Mouse (Mus musculus) G1E (cell line): ENCODE results near the gene Grifin. TPM values are rescaled to one million over a fixed set of nuclear protein-coding genes. Genes with fewer than 3 reads are reported as not detected.

Source experiments
- ATAC-seq: 2 replicates; pipeline ENCODE4 v1.8.0; 2016; ENCODE audit warnings: mild to moderate bottlenecking; ENCODE audit not compliant: insufficient number of reproducible peaks, poor library complexity, low FRiP score, severe bottlenecking; ENCODE audit errors: extremely low read depth
- DNase-seq: peaks from one replicate; pipeline ENCODE4 v3.0.0; 2012; ENCODE audit warnings: low spot score
- H3K27me3 ChIP-seq: 2 replicates; pipeline ENCODE4 v1.6.1; 2012; ENCODE audit warnings: mild to moderate bottlenecking, low read length, inconsistent platforms; ENCODE audit not compliant: insufficient read depth
- H3K36me3 ChIP-seq: replicated peaks from 2 replicates; pipeline ENCODE3; 2012; ENCODE audit warnings: mild to moderate bottlenecking, inconsistent platforms
- H3K4me1 ChIP-seq: 2 replicates; pipeline ENCODE4 v1.6.1; 2012; ENCODE audit warnings: low read depth, low read length, inconsistent platforms, mixed read lengths; ENCODE audit not compliant: insufficient read depth
- H3K4me3 ChIP-seq: 2 replicates; pipeline ENCODE4 v1.5.1; 2012; ENCODE audit warnings: low read depth, mild to moderate bottlenecking, inconsistent platforms, low read length, moderate library complexity, mixed read lengths
- H3K9me3 ChIP-seq: replicated peaks from 2 replicates; pipeline ENCODE4 v1.6.1; 2012; ENCODE audit warnings: inconsistent platforms
- CTCF ChIP-seq: IDR thresholded peaks from 2 replicates; pipeline ENCODE4 v1.5.1; 2012; ENCODE audit warnings: low read depth, low read length, inconsistent platforms, mixed read lengths
- GATA1 ChIP-seq: IDR thresholded peaks from 2 replicates; pipeline ENCODE4 v1.6.1; 2012; ENCODE audit warnings: borderline replicate concordance, low read length, inconsistent platforms, mixed read lengths
- GATA2 ChIP-seq: IDR thresholded peaks from 2 replicates; pipeline ENCODE4 v1.6.1; 2012; ENCODE audit warnings: low read depth, low read length, inconsistent platforms, borderline replicate concordance
- POLR2AphosphoS5 ChIP-seq: IDR thresholded peaks from 2 replicates; pipeline ENCODE4 v1.6.1; 2012; ENCODE audit warnings: low read depth, low read length, inconsistent platforms; ENCODE audit not compliant: insufficient replicate concordance
- TAL1 ChIP-seq: conservative IDR thresholded peaks from 2 replicates; pipeline ENCODE4 v1.6.1; 2012; ENCODE audit warnings: low read depth, low read length, inconsistent platforms, mixed read lengths
- polyA plus RNA-seq: library from polyadenylated mRNA; stranded (reverse); fragments of >175 nt; gene quantifications from 2 replicates; pipeline ENCODE4 v1.2.3, GENCODE M21; 2012
- total RNA-seq, 2 experiments: library from RNA; stranded (forward) in 1 of 2; stranded (reverse) in 1 of 2; fragments of 200-1000 nt in 1 of 2; fragments of >200 nt in 1 of 2; fragmentation: Nextera tagmentation in 1 of 2; gene quantifications; 2 replicates each; pipeline ENCODE4 v1.2.3; 2014 to 2017

Grifin gene
- total and polyA plus RNA-seq, 3 experiments, result not detected

DNA sequence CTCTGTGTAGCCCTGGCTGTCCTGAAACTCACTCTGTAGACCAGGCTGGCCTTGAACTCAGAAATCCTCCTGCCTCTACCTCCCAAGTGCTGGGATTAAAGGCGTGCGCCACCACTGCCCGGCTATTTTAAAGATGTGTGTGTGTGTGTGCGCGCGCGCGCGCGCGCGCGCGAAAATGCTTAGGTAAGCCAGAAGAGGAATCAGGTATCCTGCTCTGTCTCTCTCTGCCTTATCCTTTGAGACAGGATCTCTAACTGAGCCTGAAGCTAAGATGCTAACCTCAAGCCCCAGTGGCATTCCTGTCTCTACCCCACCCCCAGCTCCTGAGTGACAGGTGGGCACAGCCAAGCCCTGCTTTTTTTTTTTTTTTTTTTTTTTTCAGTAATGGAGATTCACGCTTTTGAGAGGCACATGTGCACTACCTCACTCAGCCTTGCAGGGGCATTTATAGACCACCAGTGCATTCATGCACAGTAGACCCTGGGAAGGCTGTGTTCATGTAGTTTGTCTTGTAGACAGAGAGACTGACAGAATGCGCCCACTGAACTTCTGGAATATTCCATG lies 4.2 kb upstream of the Grifin start:
- Histone ChIP-seq H3K27me3 (peaks cover 43% of the 10 kb centered on the region), H3K9me3 (no peaks in the 10 kb centered on the region), H3K4me3 (no peak overlapping the region), H3K4me1 (peaks cover 6% of the 10 kb centered on the region; the same call in 1 of the 2 replicates), H3K36me3 (no peaks in the 10 kb centered on the region)
- ATAC-seq (no peak), DNase-seq (no peak)
- TF ChIP-seq GATA1 (no peak), POLR2AphosphoS5 (no peak), GATA2 (no peak), CTCF (no peak), TAL1 (no peak)

DNA sequence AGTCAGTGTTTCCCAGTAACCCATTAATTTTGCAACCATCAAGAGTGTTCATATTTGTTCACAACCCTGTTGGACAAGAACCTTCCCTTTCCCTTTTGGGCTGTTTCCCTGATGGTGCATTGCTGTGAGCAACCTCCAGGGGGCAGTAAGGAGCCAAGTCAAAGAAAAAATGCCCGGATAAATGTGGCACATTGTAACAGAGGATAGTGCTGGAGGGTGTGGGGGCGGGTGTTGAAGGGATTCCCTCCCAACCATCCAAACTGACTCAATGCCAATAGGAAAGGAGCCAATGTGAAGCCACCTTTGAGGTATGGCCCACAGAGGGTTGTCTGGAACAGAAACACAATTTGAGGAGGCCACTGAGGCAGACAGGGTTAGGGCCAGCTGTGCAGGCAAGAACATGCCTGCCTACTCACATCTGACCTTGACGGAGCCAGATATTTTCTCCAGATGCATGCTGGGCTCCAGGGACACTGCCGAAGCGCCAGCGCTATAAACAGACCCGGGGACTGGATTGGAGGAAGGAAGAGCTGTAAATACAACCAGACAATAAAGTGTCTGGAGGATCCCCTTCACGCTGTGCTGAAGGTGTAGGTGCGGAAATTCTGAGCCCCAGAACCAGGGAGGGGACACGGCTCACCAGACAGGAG lies 3.6 kb upstream of the Grifin start:
- H3K4me1 ChIP-seq, result peaks cover 6% of the 10 kb centered on the region; the same call in 1 of the 2 replicates

DNA sequence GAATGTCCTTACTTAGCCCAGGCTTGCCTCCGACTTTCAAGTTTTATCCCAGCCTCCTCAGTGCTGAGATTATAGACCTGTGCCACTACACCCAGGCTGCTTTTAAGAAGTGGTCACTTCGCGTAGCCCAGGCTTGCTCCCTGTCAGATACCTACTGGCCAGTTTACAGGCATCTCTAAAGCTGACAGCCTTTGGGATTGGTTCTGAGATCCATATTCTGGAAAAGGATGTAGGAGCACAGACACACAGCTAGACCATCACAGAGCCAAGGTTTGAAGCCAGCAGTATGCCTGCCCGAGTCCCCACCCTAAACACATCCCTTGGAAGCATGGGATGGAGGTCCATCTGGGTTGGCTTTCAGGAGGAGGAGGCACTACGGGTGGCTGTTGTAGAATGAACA lies 2.9 kb upstream of the Grifin start:
- no peak for ATAC-seq

More for the DNA sequence above, 3.6 kb upstream of the Grifin start:
- TF ChIP-seq POLR2AphosphoS5, result no peak
- TF ChIP-seq GATA2, result no peak
- TF ChIP-seq CTCF, result peak; percentile 88
- no peak for TF ChIP-seq GATA1
- TF ChIP-seq TAL1, result no peak
- Histone ChIP-seq H3K4me3 (no peak overlapping the region), H3K9me3 (no peaks in the 10 kb centered on the region), H3K36me3 (no peaks in the 10 kb centered on the region), H3K27me3 (peaks cover 44% of the 10 kb centered on the region)
- ATAC-seq, result no peak
- DNase-seq, result no peak

DNA sequence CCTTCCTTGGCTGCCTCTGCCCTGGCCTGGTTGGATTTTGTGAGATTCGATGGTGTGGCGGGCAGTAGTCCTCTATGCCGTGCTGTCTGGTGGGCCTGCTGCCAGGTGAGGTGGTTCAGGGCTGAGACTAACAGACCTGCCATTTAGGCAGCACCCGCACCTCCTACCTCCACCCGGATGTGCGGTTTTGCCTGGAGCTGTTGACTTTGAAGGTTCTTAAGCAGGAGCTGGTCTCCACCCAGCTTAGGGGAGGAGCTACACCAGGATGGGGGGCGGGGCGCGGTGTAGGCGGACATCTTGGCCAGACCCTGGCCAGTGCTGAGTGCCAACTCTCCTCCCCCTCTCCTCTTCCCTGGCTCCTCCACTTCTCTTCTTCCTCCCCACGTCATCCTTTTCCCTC lies 2.5 kb upstream of the Grifin start:
- no peak for DNase-seq
- H3K36me3 ChIP-seq, result no peaks in the 10 kb centered on the region
- no peak overlapping the region for H3K4me3 ChIP-seq
- TF ChIP-seq CTCF (no peak), GATA2 (no peak), POLR2AphosphoS5 (no peak), TAL1 (no peak), GATA1 (no peak)
- peaks cover 40% of the 10 kb centered on the region for H3K27me3 ChIP-seq
- H3K4me1 ChIP-seq, result peaks cover 6% of the 10 kb centered on the region; the same call in 1 of the 2 replicates
- H3K9me3 ChIP-seq, result no peaks in the 10 kb centered on the region
- ATAC-seq, result no peak

More for the DNA sequence above, 2.9 kb upstream of the Grifin start:
- no peak overlapping the region for H3K4me3 ChIP-seq
- no peaks in the 10 kb centered on the region for H3K9me3 ChIP-seq
- peaks cover 44% of the 10 kb centered on the region for H3K27me3 ChIP-seq
- peaks cover 6% of the 10 kb centered on the region; the same call in 1 of the 2 replicates for H3K4me1 ChIP-seq
- no peaks in the 10 kb centered on the region for H3K36me3 ChIP-seq
- TF ChIP-seq GATA1, result no peak
- TF ChIP-seq TAL1, result no peak
- DNase-seq, result no peak

DNA sequence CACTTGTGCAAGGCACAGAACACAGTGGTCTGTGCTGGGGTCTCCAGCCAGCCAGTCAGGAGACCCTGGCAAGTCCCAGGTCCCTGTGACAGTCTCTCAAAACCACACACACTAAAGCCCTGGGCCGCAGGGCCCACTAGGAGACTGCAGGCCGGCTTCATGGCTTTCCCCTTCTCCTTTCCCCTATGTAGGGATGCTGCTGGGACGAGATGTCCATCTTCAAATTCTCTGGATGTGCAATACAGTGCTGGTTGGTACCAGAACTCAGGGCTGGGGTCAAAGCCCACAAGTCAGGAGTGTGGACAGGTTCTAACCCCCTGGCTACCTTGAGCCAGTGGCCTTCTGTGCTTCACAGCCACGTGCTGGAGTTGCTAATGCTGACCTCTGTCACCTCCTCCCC lies 1.4 kb upstream of the Grifin start:
- DNase-seq (no peak), ATAC-seq (no peak)
- no peak for TF ChIP-seq TAL1
- no peak for TF ChIP-seq GATA2
- no peak for TF ChIP-seq CTCF
- TF ChIP-seq POLR2AphosphoS5, result no peak
- no peak for TF ChIP-seq GATA1
- H3K4me3 ChIP-seq, result no peak overlapping the region
- no peaks in the 10 kb centered on the region for H3K9me3 ChIP-seq
- peaks cover 33% of the 10 kb centered on the region for H3K27me3 ChIP-seq
- H3K4me1 ChIP-seq, result peaks cover 6% of the 10 kb centered on the region; the same call in 1 of the 2 replicates
- H3K36me3 ChIP-seq, result no peaks in the 10 kb centered on the region

DNA sequence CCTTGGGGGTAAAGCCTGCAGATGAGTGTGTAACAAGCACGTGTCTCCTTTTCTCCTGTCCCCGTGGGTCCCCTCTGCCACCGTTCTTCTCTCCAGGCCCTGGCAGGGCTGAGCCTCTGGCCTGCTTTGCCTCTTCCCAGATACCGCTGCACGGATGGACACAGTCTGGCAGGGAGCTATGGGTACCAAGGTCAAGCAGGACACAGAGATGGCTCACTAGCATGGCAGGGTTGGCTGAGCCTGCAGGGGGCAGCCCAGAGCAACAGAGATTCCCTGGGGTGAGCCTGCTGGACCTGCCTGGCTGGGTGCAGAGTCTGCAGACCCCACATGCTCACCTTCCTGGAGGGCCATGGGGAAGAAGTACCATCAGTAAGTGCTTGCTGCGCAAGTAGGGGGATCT lies 985 bp upstream of the Grifin start:
- DNase-seq, result peak; percentile 31
- TF ChIP-seq GATA1 (no peak), CTCF (no peak), POLR2AphosphoS5 (no peak), TAL1 (no peak), GATA2 (no peak)
- H3K4me3 ChIP-seq, result no peak overlapping the region
- H3K36me3 ChIP-seq, result no peaks in the 10 kb centered on the region
- peaks cover 6% of the 10 kb centered on the region; the same call in 1 of the 2 replicates for H3K4me1 ChIP-seq
- no peak for ATAC-seq
- peaks cover 33% of the 10 kb centered on the region for H3K27me3 ChIP-seq
- H3K9me3 ChIP-seq, result no peaks in the 10 kb centered on the region
